Mouse (Mus musculus) mammary gland, adult 2 months (tissue): Measurements from ENCODE around the gene 1700028J19Rik. TPM values are rescaled to one million over a fixed set of nuclear protein-coding genes. Genes with fewer than 3 reads are reported as not detected.

ENCODE experiments used
- polyA plus RNA-seq: library from polyadenylated mRNA; depleted of rRNA; stranded (reverse); fragments of >200 nt; gene quantifications from 2 replicates; pipeline ENCODE4 v1.2.3, GENCODE M21; 2012; ENCODE audit warnings: low replicate concordance; rRNA removed

Gene 1700028J19Rik
- 1.3 and 2.7 TPM in 2 replicates for polyA plus RNA-seq

DNA sequence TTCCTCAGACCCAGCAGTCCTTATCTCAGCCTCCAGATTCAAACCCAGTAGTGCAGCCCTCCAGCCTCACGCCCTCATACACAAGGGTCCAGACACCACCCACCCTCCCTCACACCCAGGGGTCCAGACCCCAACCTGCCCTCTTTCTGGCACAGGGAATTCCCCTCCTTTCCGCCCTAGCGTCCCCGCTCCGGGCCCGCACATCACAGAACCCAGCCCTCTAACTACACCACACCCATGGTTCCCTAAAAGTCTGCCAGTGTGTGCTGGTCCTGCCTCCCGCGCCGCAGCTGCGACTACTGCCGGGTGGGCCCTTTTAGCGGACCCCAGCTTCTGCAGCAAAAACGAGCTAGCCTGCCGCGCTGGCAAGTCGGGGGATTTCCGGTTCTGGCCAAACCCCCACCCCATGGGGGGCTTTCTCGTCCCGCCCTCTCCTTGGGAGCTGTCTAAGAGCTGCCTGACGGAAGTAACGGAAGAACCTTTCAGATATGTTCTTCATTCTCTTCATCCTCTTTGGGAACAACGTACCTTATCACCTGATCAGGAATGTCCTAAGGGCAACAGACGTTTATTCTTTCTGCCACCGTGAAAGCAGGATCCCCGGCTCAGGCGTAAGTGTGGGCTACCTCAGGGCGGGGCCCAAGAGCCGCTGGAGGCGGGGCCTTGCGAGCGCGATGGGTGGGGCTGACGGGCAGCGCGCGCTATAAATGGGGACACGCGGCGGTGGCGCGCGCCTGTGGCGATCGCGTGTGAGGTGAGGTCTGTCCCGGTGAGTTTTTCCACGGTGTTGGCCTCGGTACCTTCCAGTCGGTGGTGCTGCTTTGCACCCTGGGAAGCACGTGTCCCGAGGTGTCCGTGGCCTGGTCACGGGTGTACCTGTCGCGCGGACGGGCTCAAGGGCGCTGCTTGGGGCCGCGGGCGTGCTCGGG lies at the start of gene 1700028J19Rik, which contains the start of gene 2410002F23Rik:
TSS of gene 1700028J19Rik (minus strand) at position 641 of the 929 bp plus-strand sequence.
TSS of gene 2410002F23Rik (plus strand) at position 668 of the 929 bp plus-strand sequence.

GRCm38 (mm10) chr7:44261147-44261546 lies 14.7 kb upstream of the 1700028J19Rik start, which contains the start of gene Gm15517:
TSS of gene Gm15517 (plus strand) at chr7:44261447.

GRCm38 (mm10) chr7:44257278-44257677 lies 10.8 kb upstream of the 1700028J19Rik start, which contains the start of gene Acp4:
TSS of gene Acp4 (minus strand) at chr7:44257378.

GRCm38 (mm10) chr7:44235909-44236308 lies 10.6 kb downstream of the 1700028J19Rik start, which contains the start of gene Gm36864:
TSS of gene Gm36864 (plus strand) at chr7:44236177.

DNA sequence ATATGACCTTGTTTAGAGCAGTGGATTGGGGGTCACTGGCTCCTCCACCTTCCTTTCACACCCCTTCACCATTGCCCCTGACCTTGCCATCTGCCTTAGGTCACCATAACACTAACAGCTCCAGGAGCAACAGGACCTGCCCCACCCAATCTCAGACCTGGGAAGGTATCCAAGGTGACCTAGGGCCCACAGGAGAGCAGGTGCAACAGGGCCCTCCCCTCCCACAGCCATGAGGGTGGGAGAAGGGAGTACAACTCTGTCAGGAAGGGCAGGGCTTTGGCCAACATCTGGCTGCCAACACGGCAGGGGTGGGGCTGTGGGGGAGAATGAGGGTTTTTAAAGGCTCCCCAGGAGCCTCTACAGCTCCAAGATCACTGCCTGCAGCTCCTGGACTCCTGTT lies 21.4 kb downstream of the 1700028J19Rik start, which contains the start of gene Klk1:
TSS of gene Klk1 (plus strand) at position 285 of the 400 bp plus-strand sequence.

GRCm38 (mm10) chr7:44215645-44216044 lies 30.9 kb downstream of the 1700028J19Rik start, which contains the start of gene Klk1b5:
TSS of gene Klk1b5 (plus strand) at chr7:44215945.

DNA sequence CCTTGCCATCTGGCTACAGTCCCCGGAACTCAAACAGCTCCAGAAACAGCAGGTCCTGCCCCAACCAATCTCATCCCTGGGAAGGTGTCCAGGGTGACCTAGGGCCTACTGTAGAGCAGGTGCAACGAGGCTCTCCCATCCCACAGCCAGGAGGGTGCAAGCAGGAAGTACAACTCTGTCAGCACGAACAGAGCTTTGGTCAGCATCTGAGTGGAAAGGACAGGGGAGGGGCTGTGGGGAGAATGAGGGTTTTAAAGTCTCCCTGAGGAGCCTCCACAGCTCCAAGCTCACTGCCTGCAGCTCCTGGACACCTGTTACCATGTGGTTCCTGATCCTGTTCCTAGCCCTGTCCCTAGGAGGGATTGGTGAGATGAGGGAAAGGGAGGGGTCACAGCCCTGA lies 39.4 kb downstream of the 1700028J19Rik start, which contains the start of gene Klk1b4:
TSS of gene Klk1b4 (plus strand) at position 301 of the 400 bp plus-strand sequence.

DNA sequence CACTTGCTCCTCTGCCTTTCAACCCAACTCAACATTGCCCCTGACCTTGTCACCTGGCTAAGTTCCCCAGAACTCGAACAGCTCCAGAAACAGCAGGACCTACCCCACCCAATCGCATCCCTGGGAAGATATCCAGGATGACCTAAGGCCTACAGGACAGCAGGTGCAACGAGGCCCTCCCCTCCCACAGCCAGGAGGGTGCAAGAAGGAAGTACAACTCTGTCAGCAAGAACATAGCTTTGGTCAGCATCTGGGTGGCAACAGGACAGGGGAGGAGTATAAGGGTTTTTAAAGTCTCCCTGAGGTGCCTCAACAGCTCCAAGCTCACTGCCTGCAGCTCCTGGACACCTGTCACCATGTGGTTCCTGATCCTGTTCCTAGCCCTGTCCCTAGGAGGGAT lies 48.6 kb downstream of the 1700028J19Rik start, which contains the start of gene Klk1b3:
TSS of gene Klk1b3 (plus strand) at position 301 of the 400 bp plus-strand sequence.

GRCm38 (mm10) chr7:44187936-44188335 lies 58.6 kb downstream of the 1700028J19Rik start, which contains the start of gene Klk1b24:
TSS of gene Klk1b24 (plus strand) at chr7:44188236.

Other genes starting within 250 kb of the 1700028J19Rik start
- gene Klk1b26, start 234.5 kb downstream of the 1700028J19Rik start, polyA plus RNA-seq: 0.09 TPM in 1 of 2 replicates, not detected in the other
- 1.4 and 3.0 TPM in 2 replicates for gene Klk1b27, start 194.4 kb downstream of the 1700028J19Rik start, polyA plus RNA-seq
- gene Klk1b21, start 144.4 kb downstream of the 1700028J19Rik start, polyA plus RNA-seq: not detected in 2 replicates
- not detected in 2 replicates for gene Klk1b22, start 134.0 kb downstream of the 1700028J19Rik start, polyA plus RNA-seq
- not detected in 2 replicates for gene Klk1b16, start 109.9 kb downstream of the 1700028J19Rik start, polyA plus RNA-seq
- gene Klk1b24, start 58.5 kb downstream of the 1700028J19Rik start, polyA plus RNA-seq: not detected in 2 replicates
- gene Klk1b3, start 48.5 kb downstream of the 1700028J19Rik start, polyA plus RNA-seq: not detected in 2 replicates
- gene Klk1b4, start 39.3 kb downstream of the 1700028J19Rik start, polyA plus RNA-seq: not detected in 2 replicates
- not detected in 2 replicates for gene Klk1b5, start 30.8 kb downstream of the 1700028J19Rik start, polyA plus RNA-seq
- gene Klk1, start 21.3 kb downstream of the 1700028J19Rik start, polyA plus RNA-seq: 5.2 and 8.6 TPM in 2 replicates
- gene Gm36864, start 10.5 kb downstream of the 1700028J19Rik start, polyA plus RNA-seq: not detected in 2 replicates
- 75.6 and 148 TPM in 2 replicates for gene 2410002F23Rik, start within 50 bp of the 1700028J19Rik start, polyA plus RNA-seq
- not detected in 2 replicates for gene Acp4, start 10.7 kb upstream of the 1700028J19Rik start, polyA plus RNA-seq
- gene Gm15517, start 14.8 kb upstream of the 1700028J19Rik start, polyA plus RNA-seq: not detected in 2 replicates
- gene Clec11a, start 60.2 kb upstream of the 1700028J19Rik start, polyA plus RNA-seq: 4.7 and 10.7 TPM in 2 replicates
- gene Shank1, start 63.6 kb upstream of the 1700028J19Rik start, polyA plus RNA-seq: 0.89 and 3.2 TPM in 2 replicates
- gene Syt3, start 137.4 kb upstream of the 1700028J19Rik start, polyA plus RNA-seq: 5.9 and 7.8 TPM in 2 replicates
- 0.94 and 1.2 TPM in 2 replicates for gene 1700008O03Rik, start 139.1 kb upstream of the 1700028J19Rik start, polyA plus RNA-seq
- gene Lrrc4b, start 182.3 kb upstream of the 1700028J19Rik start, polyA plus RNA-seq: 0.72 and 1.2 TPM in 2 replicates
- 0.29 and 3.4 TPM in 2 replicates for gene Aspdh, start 218.7 kb upstream of the 1700028J19Rik start, polyA plus RNA-seq
- gene Josd2, start 221.3 kb upstream of the 1700028J19Rik start, polyA plus RNA-seq: 157 and 197 TPM in 2 replicates
- gene Emc10, start 249.8 kb upstream of the 1700028J19Rik start, polyA plus RNA-seq: 309 and 442 TPM in 2 replicates
- gene Fam71e1, start 249.9 kb upstream of the 1700028J19Rik start, polyA plus RNA-seq: 7.2 and 13.2 TPM in 2 replicates